Comparison of ENCODE assay signal across 15 mouse cellular contexts in the genomic region with DNA sequence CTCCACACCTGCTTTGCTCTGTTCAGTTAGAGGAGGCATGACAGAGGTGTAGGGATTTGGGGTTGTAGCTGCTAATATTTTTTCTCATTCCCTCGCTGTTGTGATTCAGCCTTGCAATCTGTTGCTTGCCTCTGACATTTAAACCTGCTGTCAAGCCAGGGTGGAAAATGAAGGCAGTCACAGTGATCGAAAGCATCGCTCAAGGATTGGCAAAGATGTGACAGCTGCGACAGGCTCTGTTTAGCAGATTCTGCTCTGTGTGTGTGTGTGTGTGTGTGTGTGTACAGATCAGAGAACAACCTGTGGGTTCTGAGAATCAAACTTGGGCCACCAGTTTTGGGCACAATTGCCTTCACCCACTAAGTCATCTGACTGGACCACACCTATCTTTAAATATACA. TPM values are rescaled to one million over a fixed set of nuclear protein-coding genes. Genes with fewer than 3 reads are reported as not detected.
"Had no signal": no experiment of that assay in that cellular context is flagged by ENCODE, and none has a peak within 500 bp of the region (broad histone marks: within the 10 kb centered on the region; RNA-seq: fewer than 3 reads in every experiment).

No protein-coding gene starts in this region.

- H3K4me1 ChIP-seq: midbrain, embryonic 10.5 days; midbrain, embryonic 12.5 days; neural tube, embryonic 13.5 days; neural tube, embryonic 15.5 days; stomach, embryonic 15.5 days had no signal

- H3K27ac ChIP-seq: midbrain, embryonic 10.5 days; midbrain, embryonic 12.5 days; neural tube, embryonic 13.5 days; neural tube, embryonic 15.5 days; stomach, embryonic 15.5 days; stomach, postnatal 0 days had no signal

- H3K27me3 ChIP-seq: midbrain, embryonic 12.5 days; neural tube, embryonic 13.5 days; neural tube, embryonic 15.5 days; stomach, embryonic 15.5 days had no signal

- H3K9me3 ChIP-seq: midbrain, embryonic 10.5 days; midbrain, embryonic 12.5 days; neural tube, embryonic 13.5 days; neural tube, embryonic 15.5 days; stomach, embryonic 15.5 days had no signal

- H3K36me3 ChIP-seq: midbrain, embryonic 10.5 days; midbrain, embryonic 12.5 days; neural tube, embryonic 13.5 days; neural tube, embryonic 15.5 days; stomach, embryonic 15.5 days had no signal

- DNase-seq: lung, embryonic 14.5 days; lung, postnatal 10 days; lung, postnatal 4 days; midbrain, embryonic 14.5 days; right cerebral cortex, postnatal 14 days; thymus, adult 2 months; thymus, postnatal 25 days; thymus, postnatal 4 days had no signal

- H3K4me3 ChIP-seq: midbrain, embryonic 10.5 days; midbrain, embryonic 12.5 days; myocyte; neural tube, embryonic 13.5 days; neural tube, embryonic 15.5 days; stomach, embryonic 15.5 days had no signal

RNA-seq across cellular contexts. Expression of gene Kcnk1, which starts 50.8 kb away (rescaled TPM):
- polyA plus RNA-seq: myocyte had no signal
